Mouse (Mus musculus): ENCODE measurements at regions not wholly inside any gene's neighbourhood (a gene's known extent, or its start where the extent isn't known, plus 50 kb on each side); places are given as distances from the start of the nearest gene placed in this dataset.

DNA sequence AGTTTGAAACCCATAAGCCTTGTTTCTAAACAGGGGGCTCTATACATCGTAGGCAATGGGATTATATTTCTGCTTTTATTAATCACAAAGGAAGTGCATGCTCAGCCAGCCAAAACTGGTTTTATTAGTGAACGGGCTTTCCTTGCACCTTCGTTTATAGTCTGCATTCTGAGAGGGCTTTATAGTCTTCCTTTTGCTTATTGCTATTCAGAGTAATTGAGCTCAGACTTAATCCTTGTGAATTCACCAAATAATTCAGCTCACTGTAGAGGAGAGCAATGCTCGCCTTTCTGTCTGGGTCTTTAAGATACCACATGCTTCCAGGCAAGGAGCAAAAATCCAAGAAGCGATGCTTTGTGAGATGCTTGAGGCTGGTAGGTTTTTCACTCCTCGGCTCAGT lies 984.3 kb downstream of the Slc4a3 start:
- DNase-seq, result no peak

DNA sequence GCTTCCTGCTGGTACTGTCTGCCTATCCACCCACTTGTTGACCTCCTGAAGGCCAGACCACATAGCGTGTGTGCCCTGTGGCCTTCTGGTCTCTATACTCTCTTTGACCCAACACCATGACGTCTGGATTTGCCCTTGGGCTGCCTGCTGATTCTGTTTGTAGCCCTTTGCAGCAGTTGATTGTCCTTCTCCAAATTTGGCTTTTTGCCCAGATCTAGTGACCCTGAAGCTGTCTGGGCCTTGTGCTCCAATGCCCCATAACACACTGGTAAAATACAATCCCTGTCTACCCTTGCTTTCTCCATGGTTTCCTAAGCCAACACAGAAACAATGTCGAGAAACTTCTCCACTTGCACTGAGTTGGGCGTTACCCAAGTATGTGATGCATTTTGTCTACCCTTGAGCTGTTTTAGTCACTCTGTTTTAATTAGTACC lies 979.3 kb downstream of the Epha4 start:
- DNase-seq, result no peak

DNA sequence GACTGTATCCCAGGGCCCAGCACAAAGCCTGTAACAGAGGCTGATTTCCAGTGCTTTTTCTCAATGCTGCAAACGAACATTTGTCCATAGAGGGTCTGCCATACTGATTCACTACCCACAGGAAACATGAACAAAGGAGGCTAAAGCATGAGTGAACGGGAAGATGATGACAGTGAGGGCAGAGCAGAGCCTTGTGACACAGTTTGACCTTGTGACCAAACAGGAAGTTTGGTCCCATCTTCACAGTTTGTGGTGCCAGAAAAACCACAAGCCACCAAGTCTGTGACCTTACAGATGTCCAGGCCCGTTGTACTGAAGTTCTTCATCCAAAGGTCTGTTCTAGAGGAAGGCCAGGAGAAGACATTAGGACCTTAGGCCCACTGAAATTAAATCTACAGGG lies 974.4 kb downstream of the Epha4 start:
- DNase-seq, result no peak

DNA sequence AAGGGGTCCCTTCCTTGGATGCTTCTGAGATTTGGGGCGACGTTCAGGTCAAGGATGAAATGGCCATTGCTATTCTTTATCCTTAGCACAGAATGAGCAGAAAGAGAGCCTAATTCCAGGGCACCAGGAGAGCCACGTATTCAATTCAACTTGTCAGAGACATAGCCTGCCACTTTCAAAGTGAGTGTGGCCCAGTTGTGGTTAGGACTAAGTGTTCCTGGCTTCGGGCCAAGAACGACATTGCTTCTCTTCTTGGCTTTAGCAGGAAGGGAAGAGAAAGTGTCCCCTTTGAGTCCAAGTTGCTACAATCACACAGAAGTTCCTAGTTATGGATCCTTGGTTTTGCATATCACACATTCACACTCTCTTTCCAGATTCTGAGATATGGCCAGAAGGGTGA lies 964.0 kb downstream of the Epha4 start:
- peak; percentile 37 to 49 for DNase-seq

DNA sequence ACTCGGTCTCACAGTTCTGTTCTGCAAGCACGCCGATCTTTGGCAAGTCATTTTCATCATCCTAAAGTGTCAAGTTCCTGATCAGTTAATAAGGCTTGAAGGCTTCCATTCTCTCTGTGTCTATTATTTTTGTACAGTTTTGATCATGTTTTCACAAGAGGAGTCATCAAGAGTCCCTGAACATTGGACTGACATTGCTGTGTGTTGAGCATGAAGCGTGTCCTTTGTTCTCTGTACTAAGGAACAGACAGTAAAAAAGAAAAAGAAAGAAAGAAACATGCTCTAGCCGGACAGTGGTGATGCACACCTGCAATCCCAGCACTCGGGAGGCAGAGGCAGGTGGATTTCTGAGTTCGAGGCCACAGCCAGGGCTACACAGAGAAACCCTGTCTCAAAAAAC lies 955.4 kb downstream of the Epha4 start:
- no peak for DNase-seq

DNA sequence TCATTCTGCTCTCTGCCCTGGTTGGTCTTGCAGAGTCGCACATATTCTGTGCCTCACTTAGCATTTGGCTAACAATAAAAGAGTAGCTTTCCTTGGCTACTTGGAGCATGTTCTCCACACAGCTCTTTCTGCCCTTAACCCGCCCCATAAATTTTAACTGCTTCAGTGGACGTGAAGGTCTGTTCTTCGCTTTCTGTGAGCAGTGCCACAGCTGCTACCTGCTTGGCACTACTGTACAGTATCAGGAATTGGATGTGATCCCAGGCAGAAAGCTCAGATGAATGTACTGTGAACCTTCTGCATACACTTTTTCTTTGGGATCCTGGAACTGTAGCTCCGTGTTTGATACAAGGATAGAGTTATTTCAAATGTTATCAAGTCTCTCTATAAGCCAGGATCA lies 939.4 kb downstream of the Epha4 start:
- peak; percentile 2 to 10 for DNase-seq

DNA sequence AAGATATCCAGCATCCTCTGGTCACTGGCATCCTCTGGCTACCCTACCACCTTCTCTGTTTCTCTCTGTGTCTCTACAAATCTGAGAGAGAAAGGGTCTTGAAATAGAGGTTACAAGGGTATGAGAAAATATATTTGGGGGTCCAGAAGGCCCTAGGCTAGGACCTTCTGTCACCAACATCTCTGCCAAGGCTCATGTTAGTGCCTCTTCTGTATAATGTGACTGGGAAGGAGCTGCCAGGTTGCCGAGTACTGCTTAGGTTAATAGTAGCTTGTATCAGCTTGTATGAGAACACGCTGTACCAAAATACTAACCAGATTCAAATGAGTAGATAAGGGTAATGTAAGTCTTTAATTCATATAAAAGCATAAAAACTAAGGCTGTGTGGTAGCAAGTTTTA lies 929.0 kb downstream of the Epha4 start:
- DNase-seq, result no peak

DNA sequence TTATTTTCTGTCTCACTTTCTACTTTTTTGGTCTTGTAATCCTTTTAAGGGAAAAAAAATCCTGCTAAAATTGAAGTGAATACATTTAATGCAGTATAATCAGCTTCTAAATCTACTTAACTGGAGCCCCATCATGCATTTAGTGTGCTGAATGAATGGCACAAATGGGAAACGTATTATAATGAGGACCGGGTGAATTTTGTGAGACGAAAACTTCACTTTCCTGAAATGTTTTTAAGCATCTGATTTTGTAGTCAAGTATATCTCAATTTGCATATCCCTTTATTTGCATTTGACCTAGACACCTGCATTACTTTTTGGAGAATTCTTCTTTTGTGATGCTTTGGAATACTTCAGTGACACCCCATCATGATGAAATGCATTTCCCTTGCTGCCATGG lies 889.1 kb downstream of the Epha4 start:
- DNase-seq, result no peak

DNA sequence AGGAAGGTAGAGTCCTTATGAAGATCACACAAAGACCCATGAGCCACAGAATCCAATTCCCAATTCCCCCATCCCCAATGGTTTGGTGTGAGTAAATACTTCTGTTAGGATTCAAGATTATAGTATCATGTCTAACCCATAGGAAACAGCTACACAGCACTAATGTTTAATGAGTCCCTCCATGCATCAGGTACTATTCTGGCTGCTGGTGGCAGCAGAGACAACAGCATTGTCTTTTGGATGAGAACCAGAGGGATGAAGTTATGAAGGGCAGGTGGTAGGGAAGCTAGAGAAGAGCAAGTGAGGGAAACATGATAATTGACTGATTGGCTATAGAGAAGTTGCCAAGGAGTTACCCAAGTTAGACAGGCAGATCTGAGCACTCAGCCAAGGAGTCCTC lies 885.0 kb downstream of the Epha4 start:
- DNase-seq, result no peak

DNA sequence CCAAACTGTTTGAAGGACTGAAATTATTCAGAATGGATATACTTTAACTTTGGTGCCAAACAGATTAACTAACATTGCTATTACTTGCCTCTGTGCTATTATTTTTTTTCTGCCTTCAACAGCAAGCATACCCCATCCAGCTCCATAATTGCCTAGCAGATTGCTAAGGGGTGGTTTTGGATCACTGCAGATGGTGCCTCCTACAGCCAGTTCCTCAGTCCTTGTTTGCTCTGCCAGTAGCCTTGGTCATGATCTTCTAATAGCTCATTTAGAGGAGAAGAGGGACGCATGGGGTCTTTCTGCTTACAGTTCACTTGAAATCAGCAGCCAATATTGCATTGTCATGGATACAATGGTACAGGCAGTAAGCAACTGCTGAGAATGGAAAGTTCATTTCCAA lies 880.8 kb downstream of the Epha4 start:
- no peak for DNase-seq

DNA sequence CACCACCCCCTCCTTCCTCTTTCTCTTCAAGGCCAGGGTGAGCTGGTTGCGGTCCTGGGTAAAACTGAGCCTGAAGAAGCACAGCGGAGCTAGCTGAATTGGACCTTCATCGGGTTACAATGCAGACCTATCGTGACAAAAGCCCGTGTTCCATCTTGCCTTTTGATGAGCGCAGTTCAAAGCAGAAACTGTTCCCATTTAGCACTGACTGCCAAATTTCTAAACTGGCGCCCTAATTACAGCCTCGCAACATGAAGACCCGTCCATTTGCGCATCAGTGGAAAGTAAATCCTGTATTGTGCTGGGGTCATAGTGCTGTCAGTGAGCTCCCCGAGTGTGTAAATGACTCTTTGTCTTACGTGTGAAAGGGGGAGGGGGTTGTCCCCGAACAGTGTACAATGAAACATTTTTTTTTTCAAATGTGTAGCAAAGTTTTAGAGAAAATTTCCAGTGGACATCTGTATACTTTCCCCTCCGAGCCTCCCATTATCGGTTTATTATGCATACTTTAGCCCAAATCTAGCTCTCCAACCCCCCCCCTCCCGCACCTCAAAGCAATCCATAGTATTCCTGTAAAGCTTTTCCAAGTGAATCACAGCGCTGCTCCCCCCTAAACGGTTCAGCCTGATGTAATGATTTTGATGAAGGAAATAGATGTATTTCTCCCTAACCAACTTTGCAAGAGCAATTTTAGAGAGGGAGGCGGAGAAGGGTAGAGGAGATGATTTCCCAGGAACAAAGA lies 877.4 kb downstream of the Epha4 start:
- no peak for DNase-seq

DNA sequence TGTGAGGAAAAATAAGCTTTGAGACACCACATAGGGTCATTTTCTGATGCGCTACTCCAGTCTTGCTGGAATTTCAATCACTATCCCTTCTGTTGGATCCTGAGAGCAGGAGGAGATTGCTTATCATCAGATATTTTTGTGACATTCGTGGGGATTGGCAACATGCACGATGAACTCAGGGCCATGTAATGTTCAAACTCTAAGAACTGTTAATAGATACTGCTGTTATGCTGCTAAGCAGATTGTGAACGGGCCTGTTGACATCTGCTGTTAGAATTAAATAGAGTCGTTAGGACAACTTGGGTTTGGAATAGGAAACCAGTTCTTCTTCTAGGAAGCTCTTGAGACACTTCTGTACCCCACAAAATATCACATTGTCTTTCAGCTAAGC lies 876.9 kb downstream of the Epha4 start:
- no peak for DNase-seq

DNA sequence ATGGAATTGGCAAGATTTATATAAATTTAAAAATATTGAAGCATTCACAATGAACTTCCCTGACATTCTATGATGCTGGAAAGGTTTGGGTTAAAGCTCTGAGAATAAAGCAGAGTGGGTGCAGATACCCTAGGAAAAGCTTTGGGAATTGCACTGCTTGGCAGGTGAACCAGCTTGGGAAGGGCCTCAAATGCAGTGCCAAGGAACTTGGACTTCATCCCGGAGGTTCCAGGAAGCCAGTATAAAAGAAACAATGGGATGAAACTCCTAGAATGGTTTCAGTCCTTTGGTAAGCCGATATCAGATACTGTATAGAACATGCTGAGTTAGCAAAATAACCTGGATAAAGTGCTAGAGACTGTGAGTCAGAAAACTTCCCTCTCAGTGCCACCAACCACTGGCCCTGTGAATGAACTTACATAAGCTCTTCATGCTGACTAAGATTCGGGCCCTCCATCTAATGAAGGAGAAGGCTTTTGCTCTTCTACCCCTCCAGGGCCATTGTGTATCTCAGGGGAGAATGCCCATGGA lies 873.6 kb downstream of the Epha4 start:
- DNase-seq, result no peak

DNA sequence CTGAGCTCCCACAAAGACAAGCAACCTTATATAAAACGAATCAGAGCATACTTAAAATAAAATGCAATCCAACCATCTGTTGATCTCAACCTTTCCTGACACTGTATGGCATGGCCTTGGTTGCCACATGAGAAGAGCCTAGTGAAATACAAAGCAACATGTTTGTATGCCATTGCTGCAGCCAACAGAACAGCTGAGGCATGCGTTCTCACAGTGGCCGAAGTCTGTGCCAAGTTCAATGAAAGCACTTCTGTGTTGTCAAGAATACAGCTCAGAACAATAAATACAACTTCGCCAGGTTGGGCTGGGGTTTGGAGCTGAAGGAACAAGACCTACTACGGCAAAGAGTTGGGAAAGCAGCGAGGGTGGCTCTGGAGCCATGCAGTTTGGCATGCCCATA lies 872.2 kb downstream of the Epha4 start:
- no peak for DNase-seq

DNA sequence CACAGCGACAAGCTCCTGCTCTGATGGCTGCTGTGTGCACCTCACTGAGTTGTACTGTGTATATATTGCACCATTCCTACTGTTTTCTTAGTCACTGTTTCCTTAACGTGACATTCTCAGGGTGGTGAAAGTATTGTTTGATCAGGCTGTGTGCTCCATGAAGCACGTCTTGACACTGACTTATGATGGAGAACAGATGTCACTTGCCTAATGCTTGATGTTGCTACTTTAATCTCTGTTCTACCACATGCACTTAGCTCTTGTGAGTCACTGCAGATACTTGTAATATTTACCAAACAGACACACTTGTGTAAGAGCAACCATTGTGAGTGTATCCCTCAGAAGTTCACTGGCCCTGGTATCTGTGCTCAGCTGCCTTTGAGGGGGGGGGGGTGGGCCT lies 870.0 kb downstream of the Epha4 start:
- DNase-seq, result no peak

DNA sequence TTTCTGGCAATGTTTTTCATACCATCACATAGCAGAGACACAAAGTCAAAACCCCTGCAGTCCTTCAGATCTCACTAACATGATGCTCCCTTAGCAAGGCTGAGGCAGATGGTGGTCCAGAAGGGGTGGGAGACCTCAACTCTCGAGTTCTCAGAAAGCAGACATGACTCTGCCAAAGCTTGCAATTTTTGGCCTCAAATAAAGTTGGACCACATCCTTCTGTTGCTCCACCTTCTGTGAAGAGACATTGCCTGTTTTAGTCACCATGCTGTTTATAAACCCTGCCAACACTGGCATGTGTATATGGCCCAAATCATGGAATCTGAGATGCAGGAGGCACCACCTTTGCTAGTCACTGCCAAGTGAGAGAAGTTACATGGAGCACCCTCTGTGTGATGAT lies 860.1 kb downstream of the Epha4 start:
- DNase-seq, result no peak

DNA sequence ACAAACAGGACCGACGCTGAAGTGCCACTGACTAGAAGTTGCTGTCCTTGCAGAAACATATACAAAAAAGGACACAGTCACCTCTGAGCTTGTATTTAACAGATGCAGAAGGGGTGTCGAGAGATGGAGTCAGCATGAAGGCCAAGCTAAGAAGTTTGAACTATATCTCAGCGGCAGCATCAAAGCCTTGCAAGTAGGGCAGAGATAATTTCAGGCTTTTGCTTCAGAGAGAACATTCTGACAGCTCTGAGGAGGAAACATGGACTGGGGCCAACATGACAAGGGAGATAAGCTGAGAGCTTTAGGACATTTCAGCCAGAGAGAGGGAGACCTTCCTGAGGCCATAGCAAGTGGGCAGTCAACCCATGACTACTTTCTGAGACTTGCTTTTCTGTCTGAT lies 856.7 kb downstream of the Epha4 start:
- peak; percentile 2 for DNase-seq

DNA sequence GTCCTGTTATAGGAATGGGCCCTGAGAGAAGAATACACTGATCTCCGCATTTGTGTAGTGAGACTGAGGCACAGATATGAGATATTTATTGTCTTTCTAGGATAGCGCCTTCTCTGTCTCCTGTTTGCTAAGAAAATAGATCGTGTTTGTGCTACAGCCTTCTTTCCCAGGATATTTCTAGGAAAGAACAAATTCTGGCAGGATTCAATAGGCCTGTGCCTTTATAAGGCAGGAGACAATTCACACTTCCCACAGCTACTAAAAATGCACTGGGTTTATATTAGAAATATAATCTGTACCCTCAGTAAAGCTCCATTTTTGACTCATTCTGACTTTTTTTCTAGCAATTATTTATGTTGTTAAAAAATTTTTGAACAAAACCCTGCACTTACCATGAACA lies 854.7 kb downstream of the Epha4 start:
- DNase-seq, result no peak

DNA sequence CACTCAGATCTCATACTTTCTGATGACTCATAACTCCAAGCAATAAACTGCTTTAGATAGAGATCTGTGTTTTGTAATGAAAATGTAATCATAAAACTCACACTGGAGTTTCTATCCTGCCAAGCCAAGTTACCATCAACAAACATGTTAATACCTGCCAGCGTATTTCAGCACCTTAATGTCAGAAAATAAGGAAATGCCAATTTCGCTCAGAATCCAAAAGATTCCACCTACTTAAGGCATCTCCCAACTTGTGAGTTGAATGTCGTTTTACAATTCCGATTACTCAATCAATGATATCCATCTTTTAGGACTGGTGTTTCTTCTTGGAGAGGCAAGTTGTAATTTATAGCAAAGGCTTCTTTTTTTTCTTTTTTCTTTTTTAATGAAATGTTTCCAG lies 850.5 kb downstream of the Epha4 start:
- DNase-seq, result no peak

DNA sequence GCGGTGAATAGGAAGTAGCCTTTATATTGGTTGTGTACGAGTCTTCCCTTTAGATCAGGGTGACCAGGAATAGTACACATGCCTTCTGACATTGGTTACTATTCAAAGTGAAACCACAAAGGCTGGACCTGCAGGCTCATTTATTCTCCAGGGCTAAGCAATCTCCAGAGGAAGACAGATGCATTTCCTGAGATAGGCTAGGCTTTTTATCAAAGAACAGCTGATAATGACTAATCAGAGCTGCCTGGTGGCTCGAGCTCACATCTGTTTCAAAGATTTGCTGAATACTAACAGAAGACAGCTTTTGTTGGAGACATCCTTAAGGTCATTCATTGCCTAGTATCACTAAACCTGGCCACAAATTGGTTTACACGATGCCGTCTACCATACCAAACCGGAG lies 838.1 kb downstream of the Epha4 start:
- DNase-seq, result no peak

DNA sequence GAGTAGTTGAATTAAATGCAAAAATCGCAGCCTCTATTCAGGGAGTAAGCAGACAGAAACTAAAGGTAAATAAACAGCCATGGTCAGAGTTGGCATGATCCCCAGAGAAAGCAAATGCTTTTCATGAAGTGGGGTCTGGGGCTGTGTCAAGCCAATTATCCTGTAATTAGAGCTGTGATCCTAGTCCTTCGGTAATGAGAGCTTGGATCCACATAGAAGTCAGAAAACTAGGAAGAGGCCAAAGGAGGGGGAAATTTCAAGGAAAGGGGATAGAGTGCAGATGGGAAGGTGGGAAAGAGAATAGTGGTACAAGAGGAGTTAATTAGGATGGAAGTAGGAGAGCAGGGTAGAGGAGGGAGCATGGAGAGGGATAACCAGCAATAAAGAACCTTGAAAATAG lies 809.3 kb downstream of the Epha4 start:
- no peak for DNase-seq

DNA sequence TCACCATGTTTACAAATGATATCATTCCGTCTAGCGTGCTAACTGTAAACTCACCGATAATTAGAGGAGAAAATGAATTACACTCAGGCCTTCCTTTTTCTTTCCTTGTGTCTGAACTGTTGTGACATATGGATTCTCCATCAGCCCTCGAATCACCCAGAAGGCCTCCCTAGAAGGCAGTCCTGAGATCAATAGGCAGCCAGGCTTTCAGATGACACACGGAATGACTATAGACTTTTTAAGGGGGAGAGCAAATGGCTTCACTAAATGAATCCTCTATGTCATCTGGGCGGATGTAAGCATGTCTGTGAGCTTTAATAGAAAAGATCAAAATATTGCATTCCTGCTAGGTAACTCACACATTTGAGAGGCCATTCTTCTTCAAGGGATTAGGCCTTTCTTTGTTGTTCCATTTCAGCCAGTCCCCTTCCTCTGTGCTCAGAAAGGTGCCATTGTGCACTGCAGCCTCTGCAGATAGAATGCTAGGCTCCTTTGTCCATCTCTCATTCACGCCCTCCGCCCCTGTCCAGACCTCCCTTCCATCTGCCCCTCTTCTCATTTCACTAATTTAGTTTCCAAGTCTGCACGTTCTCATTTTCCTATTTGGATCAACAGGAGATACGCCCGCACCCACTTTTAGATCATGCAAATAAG lies 797.1 kb downstream of the Epha4 start:
- no peak for DNase-seq

DNA sequence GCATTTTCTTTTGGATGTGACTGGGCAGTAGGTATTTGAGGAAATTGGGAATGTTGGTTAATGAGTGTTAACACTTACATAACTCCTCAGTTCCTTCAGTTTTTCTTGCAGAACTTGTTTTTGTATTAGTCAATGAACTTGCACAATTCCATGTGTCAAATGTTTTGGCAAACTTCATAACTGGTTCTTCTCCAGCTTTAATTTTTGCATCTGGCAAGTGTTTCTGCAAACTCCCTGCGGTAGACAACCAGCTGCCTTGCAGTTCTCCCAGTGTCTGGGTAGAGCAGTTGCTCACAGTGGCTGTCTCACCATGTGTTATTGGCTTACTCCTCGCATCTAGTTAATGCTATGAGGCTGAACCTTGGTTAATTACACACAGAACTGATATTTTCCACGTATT lies 790.4 kb downstream of the Epha4 start:
- no peak for DNase-seq

DNA sequence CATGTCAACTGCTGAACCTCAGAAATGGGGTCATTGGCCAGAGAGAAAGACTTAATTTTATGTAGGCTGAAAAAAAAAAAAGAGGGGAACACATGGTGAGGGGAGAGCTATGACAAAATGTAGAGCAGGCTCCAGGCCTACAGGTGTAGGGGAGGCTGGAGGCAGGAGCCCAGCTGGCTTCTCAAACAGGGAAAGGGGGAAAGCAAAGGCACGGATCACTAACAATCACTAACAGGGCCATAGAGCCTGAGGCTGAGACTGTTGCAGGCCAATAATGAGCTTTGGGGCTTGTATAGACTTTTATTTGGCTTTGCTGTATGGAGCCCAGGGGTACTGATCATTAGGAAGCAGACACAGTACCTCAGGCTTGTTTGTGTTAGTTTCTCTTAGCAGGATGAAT lies 777.9 kb downstream of the Epha4 start:
- DNase-seq, result no peak

DNA sequence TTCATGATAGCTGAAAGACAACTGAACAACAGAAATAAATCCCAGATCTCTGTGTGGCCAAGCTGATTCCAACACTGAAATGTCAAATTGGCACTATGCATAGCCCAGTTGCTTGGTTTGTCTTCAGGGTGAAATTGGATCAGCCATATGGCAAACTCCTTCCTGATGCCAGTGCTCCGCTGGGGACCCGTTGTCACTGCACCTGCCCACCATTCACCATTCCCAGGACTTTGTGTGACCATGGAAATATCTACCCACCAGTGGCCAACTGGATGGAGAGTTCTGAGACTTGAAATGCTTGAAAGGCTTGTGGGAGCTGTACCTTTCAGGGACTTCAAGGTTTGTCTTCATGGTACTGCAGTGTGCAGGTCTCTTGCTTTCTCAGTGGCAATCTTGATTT lies 777.2 kb downstream of the Epha4 start:
- no peak for DNase-seq
